Mouse (Mus musculus) hindbrain, embryonic 16.5 days (tissue): ENCODE results near the gene AU040320. TPM values are rescaled to one million over a fixed set of nuclear protein-coding genes. Genes with fewer than 3 reads are reported as not detected.

ENCODE experiments used
- ATAC-seq: fragments of 200-750 bp; cut with Nextera tagmentation; 2 replicates; pipeline ENCODE4 v1.8.0; 2017; ENCODE audit warnings: moderate TSS enrichment, moderate library complexity
- H3K27ac ChIP-seq: fragments of 300-500 bp; sonication (generic); 2 replicates; pipeline ENCODE4 v1.5.1; 2014; ENCODE audit warnings: low read depth, mild to moderate bottlenecking, control low read depth, low read length, moderate library complexity
- H3K27me3 ChIP-seq: fragments of 300-500 bp; sonication (generic); replicated peaks from 2 replicates; pipeline ENCODE4 v1.6.1; 2014; ENCODE audit warnings: low read length; ENCODE audit not compliant: control insufficient read depth, insufficient read depth
- H3K36me3 ChIP-seq: fragments of 300-500 bp; sonication (generic); 2 replicates; pipeline ENCODE4 v1.6.1; 2014; ENCODE audit warnings: mild to moderate bottlenecking, low read length, moderate library complexity, mixed read lengths; ENCODE audit not compliant: control insufficient read depth, insufficient read depth
- H3K4me1 ChIP-seq: fragments of 300-500 bp; sonication (generic); 2 replicates; pipeline ENCODE4 v1.6.1; 2014; ENCODE audit warnings: low read depth, low read length; ENCODE audit not compliant: control insufficient read depth, insufficient read depth
- H3K4me2 ChIP-seq: fragments of 300-500 bp; sonication (generic); 2 replicates; pipeline ENCODE4 v1.6.1; 2014; ENCODE audit warnings: mild to moderate bottlenecking, low read length, control low read depth, moderate library complexity
- H3K4me3 ChIP-seq: fragments of 300-500 bp; sonication (generic); 2 replicates; pipeline ENCODE4 v1.5.1; 2014; ENCODE audit warnings: mild to moderate bottlenecking, low read length, control low read depth, moderate library complexity
- H3K9ac ChIP-seq: fragments of 300-500 bp; sonication (generic); 2 replicates; pipeline ENCODE4 v1.6.1; 2014; ENCODE audit warnings: low read depth, mild to moderate bottlenecking, control low read depth, low read length, moderate library complexity
- H3K9me3 ChIP-seq: fragments of 300-500 bp; sonication (generic); 2 replicates; pipeline ENCODE4 v1.6.1; 2014; ENCODE audit warnings: mild to moderate bottlenecking, low read length, moderate library complexity; ENCODE audit not compliant: control insufficient read depth
- WGBS: fragments of 180-500 bp; shearing (Covaris S2); extraction: QIAGEN DNeasy Blood & Tissue Kit; methylation state at CpG from one replicate; pipeline ENCODE4 v1.1.7; 2014; 5-methylcytosine and 5-hydroxymethylcytosine counted together
- polyA plus RNA-seq: library from polyadenylated mRNA; unstranded; fragments of >200 nt; fragmentation: Nextera tagmentation; extraction: Ambion mirVana; gene quantifications from 2 replicates; pipeline ENCODE4 v1.2.1, GENCODE M21; 2015

Gene AU040320
- polyA plus RNA-seq, 1 experiment from 2014 or later, result 35.0 TPM

- Histone ChIP-seq H3K36me3 (no peaks in the 10 kb centered on the region), H3K27me3 (no peaks in the 10 kb centered on the region), H3K4me1 (peaks cover 46% of the 10 kb centered on the region), H3K9ac (peak overlapping the region; percentile 98), H3K27ac (peak overlapping the region; percentile 99), H3K4me2 (peak overlapping the region; percentile 81), H3K4me3 (peak overlapping the region; percentile 90), H3K9me3 (no peaks in the 10 kb centered on the region)
- no peak for ATAC-seq
- under 1% methylated on average over 12 of the region's 12 CpGs for WGBS
These were observed 877 bp downstream of the AU040320 start for GRCm38 (mm10) chr4:126754231-126754611.

- no peak overlapping the region for H3K9ac ChIP-seq
- peaks cover 40% of the 10 kb centered on the region for H3K4me1 ChIP-seq
- peak overlapping the region; percentile 90 for H3K4me3 ChIP-seq
- no peak for ATAC-seq
- peaks cover 6% of the 10 kb centered on the region for H3K36me3 ChIP-seq
- 42% methylated on average over 12 of the region's 12 CpGs for WGBS
- no peaks in the 10 kb centered on the region for H3K9me3 ChIP-seq
- H3K27ac ChIP-seq, result no peak overlapping the region
- peak overlapping the region; percentile 81 for H3K4me2 ChIP-seq
- no peaks in the 10 kb centered on the region for H3K27me3 ChIP-seq
These were observed 1.5 kb downstream of the AU040320 start for GRCm38 (mm10) chr4:126754736-126755374.

- Histone ChIP-seq H3K9me3 (no peaks in the 10 kb centered on the region), H3K27me3 (no peaks in the 10 kb centered on the region), H3K4me1 (peaks cover 21% of the 10 kb centered on the region), H3K4me3 (no peak overlapping the region), H3K36me3 (peaks cover 10% of the 10 kb centered on the region), H3K4me2 (no peak overlapping the region), H3K27ac (no peak overlapping the region), H3K9ac (no peak overlapping the region)
- ATAC-seq, result no peak
- WGBS, result 64% methylated on average over 4 of the region's 4 CpGs
These were observed 3.4 kb downstream of the AU040320 start for GRCm38 (mm10) chr4:126756766-126757165.

- H3K27me3 ChIP-seq, result no peaks in the 10 kb centered on the region
- H3K9ac ChIP-seq, result no peak overlapping the region
- H3K4me3 ChIP-seq, result no peak overlapping the region
- peaks cover 10% of the 10 kb centered on the region for H3K36me3 ChIP-seq
- H3K4me1 ChIP-seq, result peaks cover 15% of the 10 kb centered on the region
- no peaks in the 10 kb centered on the region for H3K9me3 ChIP-seq
- H3K27ac ChIP-seq, result no peak overlapping the region
- H3K4me2 ChIP-seq, result no peak overlapping the region
- ATAC-seq, result no peak
- WGBS, result 86% methylated on average over 5 of the region's 5 CpGs
These were observed 5.0 kb downstream of the AU040320 start for GRCm38 (mm10) chr4:126758299-126758698.

- Histone ChIP-seq H3K27me3 (no peaks in the 10 kb centered on the region), H3K4me1 (peaks cover 12% of the 10 kb centered on the region), H3K4me2 (no peak overlapping the region), H3K4me3 (no peak overlapping the region), H3K27ac (no peak overlapping the region), H3K36me3 (peaks cover 10% of the 10 kb centered on the region), H3K9ac (no peak overlapping the region), H3K9me3 (no peaks in the 10 kb centered on the region)
- no peak for ATAC-seq
- WGBS, result 96% methylated on average over 2 of the region's 2 CpGs
These were observed 6.1 kb downstream of the AU040320 start for GRCm38 (mm10) chr4:126759435-126759834.

- Histone ChIP-seq H3K4me1 (no peaks in the 10 kb centered on the region), H3K27me3 (no peaks in the 10 kb centered on the region), H3K36me3 (peaks cover 10% of the 10 kb centered on the region), H3K4me2 (no peak overlapping the region), H3K27ac (no peak overlapping the region), H3K9ac (no peak overlapping the region), H3K9me3 (no peaks in the 10 kb centered on the region), H3K4me3 (no peak overlapping the region)
- WGBS, result 79% methylated on average over 11 of the region's 11 CpGs
- no peak for ATAC-seq
These were observed 9.4 kb downstream of the AU040320 start for GRCm38 (mm10) chr4:126762586-126763359.

- H3K27ac ChIP-seq, result no peak overlapping the region
- no peaks in the 10 kb centered on the region for H3K4me1 ChIP-seq
- no peak overlapping the region for H3K9ac ChIP-seq
- no peak overlapping the region for H3K4me2 ChIP-seq
- H3K4me3 ChIP-seq, result no peak overlapping the region
- WGBS, result 88% methylated on average over 2 of the region's 2 CpGs
- no peaks in the 10 kb centered on the region for H3K9me3 ChIP-seq
- peaks cover 12% of the 10 kb centered on the region for H3K36me3 ChIP-seq
- no peak for ATAC-seq
- H3K27me3 ChIP-seq, result no peaks in the 10 kb centered on the region
These were observed 10.1 kb downstream of the AU040320 start for GRCm38 (mm10) chr4:126763483-126763882.

- no peak for ATAC-seq
- WGBS, result 91% methylated on average over 9 of the region's 9 CpGs
- Histone ChIP-seq H3K4me3 (no peak overlapping the region), H3K27me3 (no peaks in the 10 kb centered on the region), H3K27ac (no peak overlapping the region), H3K9ac (no peak overlapping the region), H3K4me2 (no peak overlapping the region), H3K9me3 (no peaks in the 10 kb centered on the region), H3K4me1 (no peaks in the 10 kb centered on the region), H3K36me3 (peaks cover 3% of the 10 kb centered on the region; the same call in 1 of the 2 replicates)
These were observed 16.6 kb downstream of the AU040320 start for GRCm38 (mm10) chr4:126769800-126770563.

- H3K36me3 ChIP-seq, result peaks cover 3% of the 10 kb centered on the region; the same call in 1 of the 2 replicates
- no peaks in the 10 kb centered on the region for H3K4me1 ChIP-seq
- H3K27me3 ChIP-seq, result no peaks in the 10 kb centered on the region
- no peaks in the 10 kb centered on the region for H3K9me3 ChIP-seq
- no peak overlapping the region for H3K27ac ChIP-seq
- ATAC-seq, result no peak
- H3K4me2 ChIP-seq, result no peak overlapping the region
- no peak overlapping the region for H3K9ac ChIP-seq
- H3K4me3 ChIP-seq, result no peak overlapping the region
- WGBS, result 88% methylated on average over 4 of the region's 4 CpGs
These were observed 17.5 kb downstream of the AU040320 start for GRCm38 (mm10) chr4:126770831-126771230.
